Comparison of ENCODE assay signal across 12 mouse cellular contexts in genomic region chr9:70053411-70053810, GRCm38 (mm10). TPM values are rescaled to one million over a fixed set of nuclear protein-coding genes. Genes with fewer than 3 reads are reported as not detected.
"Had no signal": no experiment of that assay in that cellular context is flagged by ENCODE, and none has a peak within 500 bp of the region (broad histone marks: within the 10 kb centered on the region; RNA-seq: fewer than 3 reads in every experiment).

No protein-coding gene starts in this region.

- DNase-seq: kidney, postnatal 10 days; lung, embryonic 14.5 days; lung, postnatal 10 days; lung, postnatal 4 days; midbrain, embryonic 14.5 days; right cerebral cortex, postnatal 14 days had no signal

RNA-seq across cellular contexts. Expression of gene Gcnt3, which starts 15.5 kb away (rescaled TPM):
- total RNA-seq: layer of hippocampus, adult 8-10 months; layer of hippocampus, postnatal 14 days; left cerebral cortex, adult 8-10 months; left cerebral cortex, postnatal 25 days; megakaryocyte, adult 5-6 weeks; neutrophil, adult 5-6 weeks had no signal
